Comparison of ENCODE assay signal across 25 mouse cellular contexts in genomic region chr14:54300676-54301075, GRCm38 (mm10). TPM values are rescaled to one million over a fixed set of nuclear protein-coding genes. Genes with fewer than 3 reads are reported as not detected.
DNase-seq lines count a peak whose midpoint lies in the region; TF ChIP-seq lines count a peak whose summit lies in the region.
"Had no signal": no experiment of that assay in that cellular context is flagged by ENCODE, and none has a peak within 500 bp of the region (broad histone marks: within the 10 kb centered on the region; RNA-seq: fewer than 3 reads in every experiment).

No protein-coding gene starts in this region.

- 96% methylated on average over 3 of the region's 3 CpGs for WGBS in thymus, adult 2 months

- no peak overlapping the region for H3K27ac ChIP-seq in thymus, adult 2 months (ENCODE audit: control insufficient read depth, insufficient read depth, low read length)
- H3K27ac ChIP-seq: embryonic facial prominence, embryonic 12.5 days; forebrain, embryonic 12.5 days; heart, embryonic 13.5 days; hindbrain, embryonic 12.5 days had no signal

- intact Hi-C loops in gastrocnemius, postnatal 36 days (cut with DNase I), result no loop called here

- no peaks in the 10 kb centered on the region for H3K36me3 ChIP-seq in thymus, adult 2 months (ENCODE audit: control insufficient read depth, insufficient read depth, low read length)
- H3K36me3 ChIP-seq: embryonic facial prominence, embryonic 12.5 days; forebrain, embryonic 12.5 days; heart, embryonic 13.5 days; hindbrain, embryonic 12.5 days had no signal

- TF ChIP-seq CTCF in thymus, adult 2 months (IDR thresholded peaks at IDR 0.05; ENCODE audit: borderline replicate concordance, control insufficient read depth, extremely low read depth, insufficient read depth, low read length, poor library complexity), result no peak

- TF ChIP-seq POLR2A in thymus, adult 2 months (IDR thresholded peaks at IDR 0.05; ENCODE audit: control insufficient read depth, extremely low read depth, insufficient read depth, low read length, poor library complexity), result no peak

- H3K4me1 ChIP-seq in thymus, adult 2 months (replicated peaks; ENCODE audit: control insufficient read depth, insufficient read depth, low read length), result no peaks in the 10 kb centered on the region
- H3K4me1 ChIP-seq: embryonic facial prominence, embryonic 12.5 days; forebrain, embryonic 12.5 days; heart, embryonic 13.5 days; hindbrain, embryonic 12.5 days had no signal

- H3K4me3 ChIP-seq in thymus, adult 2 months (ENCODE audit: control insufficient read depth, insufficient read depth, low read length), result no peak overlapping the region
- H3K4me3 ChIP-seq: embryonic facial prominence, embryonic 12.5 days; forebrain, embryonic 12.5 days; heart, embryonic 13.5 days; hindbrain, embryonic 12.5 days had no signal

- peak; percentile 64 for DNase-seq in adrenal gland, adult 2 months
- no peak for DNase-seq in adrenal gland, postnatal 4 days (ENCODE audit: low spot score in 2 of 2)
- DNase-seq in 416B (ENCODE audit: low read depth), result peak; percentile 31
- peak; percentile 42 for DNase-seq in adrenal gland, postnatal 14 days
- peak; percentile 78 for DNase-seq in gonadal fat pad, adult 2 months (ENCODE audit: low read depth)
- no peak for DNase-seq in gastrocnemius, postnatal 36 days
- DNase-seq in thymus, adult 2 months, result no peak
- DNase-seq: cerebellum, adult 11 months; cerebellum, adult 8-10 months; cerebellum, postnatal 14 days; gastrocnemius, postnatal 14 days; heart, postnatal 36 days had no signal

- no peaks in the 10 kb centered on the region for H3K27me3 ChIP-seq in thymus, adult 2 months (ENCODE audit: control insufficient read depth, insufficient read depth, low read length)
- H3K27me3 ChIP-seq: embryonic facial prominence, embryonic 12.5 days; forebrain, embryonic 12.5 days; heart, embryonic 13.5 days; hindbrain, embryonic 12.5 days; Patski had no signal

RNA-seq across cellular contexts. Expression of gene Olfr49, which starts 15.9 kb away (rescaled TPM):
- not detected for total RNA-seq in adrenal gland, adult 2 months (2021)
- 0.01 TPM in 1 of 2 replicates, not detected in the other for polyA plus RNA-seq in adrenal gland, adult 2 months (2012; rRNA removed)
- total RNA-seq in adrenal gland, postnatal 4 days (2021), result not detected
- not detected in 2 replicates for total RNA-seq in adrenal gland, postnatal 14 days (2021)
- polyA plus RNA-seq in gonadal fat pad, adult 2 months (2012; rRNA removed), result not detected in 2 replicates
- total RNA-seq in gastrocnemius, postnatal 36 days (2021), result not detected
- polyA plus RNA-seq in thymus, adult 2 months (2012; rRNA removed), result not detected in 2 replicates
- total RNA-seq: gastrocnemius, adult 18-20 months; gastrocnemius, postnatal 14 days; heart, postnatal 36 days had no signal
- polyA plus RNA-seq: brain, embryonic 14.5 days; C2C12; cortical plate, adult 2 months; embryonic facial prominence, embryonic 12.5 days; forebrain, embryonic 12.5 days; forebrain, embryonic 16.5 days; frontal cortex, adult 2 months; heart, embryonic 13.5 days; heart, postnatal 0 days; hindbrain, embryonic 12.5 days; hindbrain, embryonic 16.5 days had no signal

RNA-seq across cellular contexts. Expression of gene Abhd4, which starts 46.7 kb away (rescaled TPM):
- total RNA-seq in adrenal gland, adult 2 months (2021), result 100 to 1,000 TPM; 490 to 694 TPM
- 397 and 541 TPM in 2 replicates for polyA plus RNA-seq in adrenal gland, adult 2 months (2012; rRNA removed)
- 100 to 1,000 TPM; 351 to 353 TPM for total RNA-seq in adrenal gland, postnatal 4 days (2021)
- total RNA-seq in adrenal gland, postnatal 14 days (2021), result 297 and 309 TPM in 2 replicates
- 76.1 and 84.6 TPM in 2 replicates for polyA plus RNA-seq in gonadal fat pad, adult 2 months (2012; rRNA removed)
- 10 to 100 TPM; 14.7 to 20.6 TPM for total RNA-seq in gastrocnemius, postnatal 36 days (2021)
- polyA plus RNA-seq in thymus, adult 2 months (2012; rRNA removed), result 21.5 and 23.6 TPM in 2 replicates

RNA-seq across cellular contexts. Expression of gene Dad1, which starts 46.8 kb away (rescaled TPM):
- total RNA-seq in adrenal gland, adult 2 months (2021), result 100 to 1,000 TPM; 385 to 398 TPM
- 1,369 and 1,819 TPM in 2 replicates for polyA plus RNA-seq in adrenal gland, adult 2 months (2012; rRNA removed)
- 100 to 1,000 TPM; 195 to 211 TPM for total RNA-seq in adrenal gland, postnatal 4 days (2021)
- 237 and 250 TPM in 2 replicates for total RNA-seq in adrenal gland, postnatal 14 days (2021)
- polyA plus RNA-seq in gonadal fat pad, adult 2 months (2012; rRNA removed), result 776 and 830 TPM in 2 replicates
- total RNA-seq in gastrocnemius, postnatal 36 days (2021), result 10 to 100 TPM; 65.7 to 66.8 TPM
- 513 and 641 TPM in 2 replicates for polyA plus RNA-seq in thymus, adult 2 months (2012; rRNA removed)

RNA-seq across cellular contexts. Expression of gene Oxa1l, which starts 60.0 kb away (rescaled TPM):
- 100 to 1,000 TPM in 1 of 2 experiments, 10 to 100 TPM in 1; 95.8 to 109 TPM for total RNA-seq in adrenal gland, adult 2 months (2021)
- polyA plus RNA-seq in adrenal gland, adult 2 months (2012; rRNA removed), result 461 and 500 TPM in 2 replicates
- total RNA-seq in adrenal gland, postnatal 4 days (2021), result 100 to 1,000 TPM; 147 to 149 TPM
- total RNA-seq in adrenal gland, postnatal 14 days (2021), result 126 and 161 TPM in 2 replicates
- 115 and 121 TPM in 2 replicates for polyA plus RNA-seq in gonadal fat pad, adult 2 months (2012; rRNA removed)
- 10 to 100 TPM; 48.3 to 54.6 TPM for total RNA-seq in gastrocnemius, postnatal 36 days (2021)
- 177 and 188 TPM in 2 replicates for polyA plus RNA-seq in thymus, adult 2 months (2012; rRNA removed)

Comparison
In these comparisons a context has a peak if more than half of its experiments do, and no peak if none do; other contexts are left out.
1. DNase-seq: peak in adrenal gland, adult 2 months (single experiment), 416B (single experiment), adrenal gland, postnatal 14 days (single experiment) and gonadal fat pad, adult 2 months (single experiment); none in adrenal gland, postnatal 4 days (0 of 2), gastrocnemius, postnatal 36 days (0 of 2) and thymus, adult 2 months (single experiment).
2. RNA of gene Abhd4, which starts 46.7 kb away (total RNA-seq): 490 to 694 TPM in adrenal gland, adult 2 months, 351 to 353 TPM in adrenal gland, postnatal 4 days and 297 to 309 TPM in adrenal gland, postnatal 14 days; 14.7 to 20.6 TPM in gastrocnemius, postnatal 36 days; every median in the first group is over 10 times any median in the second.